Mouse (Mus musculus) left cerebral cortex, postnatal 25 days (tissue): ENCODE measurements at regions not wholly inside any gene's neighbourhood (a gene's known extent, or its start where the extent isn't known, plus 50 kb on each side); places are given as distances from the start of the nearest gene placed in this dataset.
A peak's percentile ranks its signal among the peaks of the same experiment; 100 is the strongest.
"Not testable (repeated sequence)": the region's sequence is repeated elsewhere in the genome, so short reads cannot be mapped to it uniquely, and the experiment has no call there.

ENCODE experiments used
- DNase-seq, 2 experiments: peaks; one replicate each; pipeline ENCODE4 v3.0.0; 2022; ENCODE audit warnings: low spot score in 2 of 2, mixed read lengths in 1 of 2
- intact Hi-C: fragments of 180-260 bp; cut with DNase I; formaldehyde crosslinking; loops from one replicate; pipeline ENCODE4 v1.15.1; 2025

- DNase-seq: peak in 1 of 2 experiments; percentile 4
- intact Hi-C loops: no loop called here
These were observed 1103.9 kb downstream of the Ndufa4 start for GRCm38 (mm10) chr6:10803383-10803782.

DNA sequence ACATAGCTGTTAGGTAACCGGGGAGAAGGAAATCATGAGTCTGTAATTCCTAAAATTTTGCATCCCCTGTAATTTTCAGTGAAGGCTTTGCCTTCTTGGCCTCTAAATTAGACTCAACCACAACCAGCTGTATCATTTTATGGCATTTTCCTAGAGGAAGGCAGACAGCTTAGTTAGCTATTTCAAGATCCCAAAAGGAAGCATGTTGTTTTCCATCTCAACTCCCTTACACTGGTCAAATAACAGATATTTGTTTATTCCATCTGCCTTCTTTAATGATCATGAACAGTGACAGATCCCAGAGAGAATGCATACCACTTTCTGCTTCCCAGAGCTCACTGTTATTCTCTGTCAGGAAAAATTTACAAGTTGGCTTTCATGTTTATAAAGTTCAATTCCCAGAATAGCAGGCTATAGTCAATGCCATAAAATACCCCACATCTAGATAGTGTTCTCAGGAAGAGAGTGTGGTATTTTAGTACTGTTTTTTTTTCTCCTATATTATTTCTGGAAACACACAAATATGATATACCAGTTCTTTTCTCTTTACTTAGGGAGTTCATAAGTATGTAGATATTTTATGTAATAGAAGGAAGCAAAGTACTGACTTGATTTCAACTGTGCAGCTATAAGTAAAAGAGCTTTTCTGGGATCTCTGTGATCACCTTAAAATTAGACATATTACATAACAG, 1148.5 kb downstream of the Ndufa4 start:
- intact Hi-C loops: loop anchor here (10.0 kb wide), 1 partner anchor 516 kb away; no protein-coding TSS in a partner anchor
- peak in 1 of 2 experiments; percentile 29 for DNase-seq

GRCm38 (mm10) chr6:10758051-10758450, 1149.2 kb downstream of the Ndufa4 start:
- intact Hi-C loops: loop anchor here (10.0 kb wide), 1 partner anchor 517 kb away; no protein-coding TSS in a partner anchor
- DNase-seq: no peak

GRCm38 (mm10) chr6:10744056-10744455, 1163.2 kb downstream of the Ndufa4 start:
- peak in 1 of 2 experiments; percentile 39 for DNase-seq
- intact Hi-C loops: no loop called here

GRCm38 (mm10) chr6:10722566-10722965, 1184.7 kb downstream of the Ndufa4 start:
- intact Hi-C loops: no loop called here
- peak in 1 of 2 experiments; percentile 9 for DNase-seq

DNA sequence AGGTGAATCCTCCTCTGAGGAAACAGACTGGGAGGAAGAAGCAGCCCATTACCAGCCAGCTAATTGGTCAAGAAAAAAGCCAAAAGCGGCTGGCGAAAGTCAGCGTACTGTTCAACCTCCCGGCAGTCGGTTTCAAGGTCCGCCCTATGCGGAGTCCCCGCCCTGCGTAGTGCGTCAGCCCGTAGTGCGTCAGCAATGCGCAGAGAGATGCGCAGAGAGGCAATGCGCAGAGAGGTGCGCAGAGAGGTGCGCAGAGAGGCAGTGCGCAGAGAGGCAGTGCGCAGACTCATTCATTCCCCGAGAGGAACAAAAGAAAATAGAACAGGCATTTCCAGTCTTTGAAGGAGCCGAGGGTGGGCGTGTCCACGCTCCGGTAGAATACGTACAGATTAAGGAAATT, 1216.8 kb downstream of the Ndufa4 start:
- DNase-seq: peak in 1 of 2 experiments; percentile 58
- intact Hi-C loops: not testable (repeated sequence)
